Mouse (Mus musculus): ENCODE data around the gene Ptpdc1.

DNA sequence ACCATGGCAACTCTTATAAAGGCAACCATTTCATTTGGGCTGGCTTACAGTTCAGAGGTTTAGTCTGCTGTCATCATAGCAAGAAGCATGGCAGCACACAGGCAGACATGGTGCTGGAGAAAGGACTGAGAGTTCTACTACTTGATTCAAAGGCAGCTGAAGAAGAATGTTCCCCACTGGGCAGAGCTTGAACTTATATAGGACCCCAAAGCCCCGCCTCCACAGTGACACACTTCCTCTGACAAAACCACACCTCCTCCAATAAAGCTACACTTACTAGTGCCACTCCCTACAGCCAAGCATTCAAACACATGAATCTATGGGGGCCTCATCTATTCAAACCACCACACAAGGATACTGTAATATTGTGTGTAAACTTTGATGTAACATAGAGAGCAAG is 70.9 kb downstream of the Ptpdc1 start:
- TF ChIP-seq CTCF (IDR thresholded peaks at IDR 0.05; ENCODE audit: borderline replicate concordance, insufficient read depth, low read length) (no peak), POLR2A (IDR thresholded peaks at IDR 0.05; ENCODE audit: low read depth, low read length) (no peak)
